Mouse (Mus musculus): ENCODE measurements around the gene Il34.
A peak's percentile ranks its signal among the peaks of the same experiment; 100 is the strongest.

Il34 gene

GRCm38 (mm10) chr8:110805669-110806068 lies at the start of gene Il34:
TSS of gene Il34 (minus strand) at chr8:110805924.
- no peak for DNase-seq (ENCODE audit: low spot score in 2 of 2)

GRCm38 (mm10) chr8:110851186-110851585 lies 45.5 kb upstream of the Il34 start:
- DNase-seq (ENCODE audit: low spot score in 2 of 2), result no peak

GRCm38 (mm10) chr8:110847645-110848495 lies 42.1 kb upstream of the Il34 start:
- DNase-seq (ENCODE audit: low spot score in 2 of 2), result no peak

GRCm38 (mm10) chr8:110847171-110847549 lies 41.4 kb upstream of the Il34 start:
- DNase-seq (ENCODE audit: low spot score in 2 of 2), result peak in 1 of 2 experiments; percentile 25

- DNase-seq (ENCODE audit: low spot score in 2 of 2), result peak; percentile 81 to 86
These were observed 40.9 kb upstream of the Il34 start, which contains the start of the genes Cog4 and Sf3b3 for GRCm38 (mm10) chr8:110846405-110847170. TSS of gene Cog4 (plus strand) at chr8:110846600. TSS of gene Sf3b3 (minus strand) at chr8:110846787.

- no peak for DNase-seq (ENCODE audit: low spot score in 2 of 2)
These were observed 40.2 kb upstream of the Il34 start for GRCm38 (mm10) chr8:110845821-110846404.

GRCm38 (mm10) chr8:110844941-110845340 lies 39.2 kb upstream of the Il34 start:
- DNase-seq (ENCODE audit: low spot score in 2 of 2), result no peak

- no peak for DNase-seq (ENCODE audit: low spot score in 2 of 2)
These were observed 37.5 kb upstream of the Il34 start for GRCm38 (mm10) chr8:110843207-110843606.

- no peak for DNase-seq (ENCODE audit: low spot score in 2 of 2)
These were observed 36.4 kb upstream of the Il34 start for GRCm38 (mm10) chr8:110842012-110842574.

- no peak for DNase-seq (ENCODE audit: low spot score in 2 of 2)
These were observed 26.2 kb upstream of the Il34 start for GRCm38 (mm10) chr8:110831956-110832355.

GRCm38 (mm10) chr8:110828511-110828910 lies 22.8 kb upstream of the Il34 start:
- no peak for DNase-seq (ENCODE audit: low spot score in 2 of 2)

GRCm38 (mm10) chr8:110824861-110825260 lies 19.1 kb upstream of the Il34 start:
- no peak for DNase-seq (ENCODE audit: low spot score in 2 of 2)

- no peak for DNase-seq (ENCODE audit: low spot score in 2 of 2)
These were observed 16.2 kb upstream of the Il34 start for GRCm38 (mm10) chr8:110821960-110822359.

GRCm38 (mm10) chr8:110820257-110820656 lies 14.5 kb upstream of the Il34 start:
- DNase-seq (ENCODE audit: low spot score in 2 of 2), result no peak

- DNase-seq (ENCODE audit: low spot score in 2 of 2), result no peak
These were observed 12.9 kb upstream of the Il34 start for GRCm38 (mm10) chr8:110818593-110818992.

- DNase-seq (ENCODE audit: low spot score in 2 of 2), result no peak
These were observed 11.3 kb upstream of the Il34 start for GRCm38 (mm10) chr8:110816990-110817389.

GRCm38 (mm10) chr8:110815308-110815707 lies 9.6 kb upstream of the Il34 start:
- DNase-seq (ENCODE audit: low spot score in 2 of 2), result no peak

GRCm38 (mm10) chr8:110813081-110813812 lies 7.5 kb upstream of the Il34 start:
- DNase-seq (ENCODE audit: low spot score in 2 of 2), result no peak

- DNase-seq (ENCODE audit: low spot score in 2 of 2), result no peak
These were observed 6.8 kb upstream of the Il34 start for GRCm38 (mm10) chr8:110812349-110813080.

- DNase-seq (ENCODE audit: low spot score in 2 of 2), result no peak
These were observed 6.1 kb upstream of the Il34 start for GRCm38 (mm10) chr8:110811793-110812192.

- DNase-seq (ENCODE audit: low spot score in 2 of 2), result no peak
These were observed 5.4 kb upstream of the Il34 start for GRCm38 (mm10) chr8:110811116-110811515.
